Mouse (Mus musculus) lung, embryonic 15.5 days (tissue): Measurements from ENCODE around the gene Smoc1. TPM values are rescaled to one million over a fixed set of nuclear protein-coding genes. Genes with fewer than 3 reads are reported as not detected.

Experiments used
- microRNA-seq: library from miRNA; unstranded; fragments of <30 nt; microRNA quantifications from one replicate; pipeline ENCODE4, GENCODE M21; 2016
- polyA plus RNA-seq: library from polyadenylated mRNA; unstranded; fragments of >200 nt; fragmentation: Nextera tagmentation; extraction: Ambion mirVana; gene quantifications from 2 replicates; pipeline ENCODE4 v1.2.1, GENCODE M21; 2015

Smoc1 gene
- polyA plus RNA-seq, 1 experiment from 2014 or later: 1.3 TPM

Small RNAs within 50 kb of the gene (microRNA-seq; reads per million reads assigned to microRNA genes)
- 0.56 reads per million for gene Mir3067

Other genes with a start within 250 kb of the Smoc1 start
- gene Susd6, start 236.3 kb upstream of the Smoc1 start, polyA plus RNA-seq: 17.3 and 17.4 TPM in 2 replicates
- gene Srsf5, start 81.3 kb upstream of the Smoc1 start, polyA plus RNA-seq: 570 and 583 TPM in 2 replicates
- 0.39 and 1.1 TPM in 2 replicates for gene Slc10a1, start 58.1 kb upstream of the Smoc1 start, polyA plus RNA-seq